Comparison of ENCODE assay signal across 11 mouse cellular contexts in the genomic region with DNA sequence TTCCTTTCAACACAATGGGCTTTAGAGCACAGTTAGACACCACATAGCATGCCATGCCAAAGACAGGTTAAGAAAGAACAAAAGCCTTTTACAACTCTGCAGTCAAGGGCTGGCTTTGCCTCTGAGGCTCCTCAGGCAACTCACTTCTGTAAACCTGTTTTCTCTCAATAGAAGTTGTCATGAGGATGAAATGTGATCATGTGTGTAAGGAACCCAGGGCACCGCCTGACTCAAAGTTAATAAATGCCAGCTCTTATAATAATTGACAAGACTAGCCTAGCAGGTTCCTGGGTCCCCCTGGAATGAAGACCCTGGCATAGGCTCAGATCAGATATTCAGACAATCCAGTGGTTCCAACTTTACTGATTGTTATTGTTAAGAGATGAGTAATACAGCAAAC.
DNase-seq lines count a peak whose midpoint lies in the region.
"Had no signal": no experiment of that assay in that cellular context is flagged by ENCODE, and none has a peak within 500 bp of the region (broad histone marks: within the 10 kb centered on the region; RNA-seq: fewer than 3 reads in every experiment).

No protein-coding gene starts in this region.

- DNase-seq in MN1 (ENCODE audit: low spot score) (peak; percentile 10), ZHBTc4 (ENCODE audit: low read depth, low spot score) (peak; percentile 33)
- DNase-seq in kidney, adult 11 months = peak; percentile 77
- peak; percentile 31 to 63 for DNase-seq in kidney, postnatal 25 days
- DNase-seq in thymus, postnatal 36 days = no peak
- DNase-seq in yolk sac, embryonic 10.5 days (ENCODE audit: low spot score) = no peak
- no peak for DNase-seq in heart, adult 8-10 months (ENCODE audit: low spot score)
- DNase-seq in spleen, postnatal 36 days (ENCODE audit: low spot score in 2 of 2) = no peak
- DNase-seq: cerebellum, adult 18-20 months; heart, adult 2 months; heart, postnatal 36 days had no signal

Comparison
In these comparisons a context has a peak if more than half of its experiments do, and no peak if none do; other contexts are left out.
1. DNase-seq: peak in MN1 (single experiment), ZHBTc4 (single experiment), kidney, adult 11 months (single experiment) and kidney, postnatal 25 days (2 of 2); none in thymus, postnatal 36 days (0 of 2), yolk sac, embryonic 10.5 days (single experiment), heart, adult 8-10 months (single experiment) and spleen, postnatal 36 days (0 of 2).